Mouse (Mus musculus) ovary, postnatal 10 days (tissue): Measurements from ENCODE around the gene Rbm39.
"Not testable (repeated sequence)": the region's sequence is repeated elsewhere in the genome, so short reads cannot be mapped to it uniquely, and the experiment has no call there.

Experiments
- DNase-seq: peaks from one replicate; pipeline ENCODE4 v3.0.0; 2022; ENCODE audit warnings: low spot score

The Rbm39 gene

GRCm38 (mm10) chr2:156179796-156180093, 293 bp downstream of the Rbm39 start:
- DNase-seq = no peak

- DNase-seq = peak; percentile 70
Observed at GRCm38 (mm10) chr2:156179046-156179795, 817 bp downstream of the Rbm39 start.

GRCm38 (mm10) chr2:156177651-156178050, 2.4 kb downstream of the Rbm39 start:
- DNase-seq = no peak

GRCm38 (mm10) chr2:156177079-156177478, 3.0 kb downstream of the Rbm39 start:
- no peak for DNase-seq

- no peak for DNase-seq
Observed at GRCm38 (mm10) chr2:156166557-156166956, 13.5 kb downstream of the Rbm39 start.

- no peak for DNase-seq
Observed at GRCm38 (mm10) chr2:156165478-156165877, 14.6 kb downstream of the Rbm39 start.

GRCm38 (mm10) chr2:156151538-156151937, 28.5 kb downstream of the Rbm39 start:
- no peak for DNase-seq

- DNase-seq = no peak
Observed at GRCm38 (mm10) chr2:156147316-156147915, 32.6 kb downstream of the Rbm39 start.

- DNase-seq = no peak
Observed at GRCm38 (mm10) chr2:156146272-156146989, 33.6 kb downstream of the Rbm39 start.

- no peak for DNase-seq
Observed at GRCm38 (mm10) chr2:156145486-156146130, 34.4 kb downstream of the Rbm39 start.

- DNase-seq = peak; percentile 88
Observed at GRCm38 (mm10) chr2:156143953-156144724, 35.9 kb downstream of the Rbm39 start, which contains the start of the genes Romo1 and Nfs1. Gene Romo1, plus strand, starts transcription at chr2:156144039. Gene Nfs1, minus strand, starts transcription at chr2:156144186.

- no peak for DNase-seq
Observed at GRCm38 (mm10) chr2:156143367-156143766, 36.7 kb downstream of the Rbm39 start.

GRCm38 (mm10) chr2:156142820-156143219, 37.2 kb downstream of the Rbm39 start:
- DNase-seq = no peak

GRCm38 (mm10) chr2:156135695-156136094, 44.3 kb downstream of the Rbm39 start:
- no peak for DNase-seq

GRCm38 (mm10) chr2:156134161-156134560, 45.9 kb downstream of the Rbm39 start:
- no peak for DNase-seq

GRCm38 (mm10) chr2:156126992-156127391, 53.0 kb downstream of the Rbm39 start, which contains the start of gene Gm28036:
Gene Gm28036, minus strand, starts transcription at chr2:156127092.
- no peak for DNase-seq

- DNase-seq = no peak
Observed at GRCm38 (mm10) chr2:156123731-156124130, 56.3 kb downstream of the Rbm39 start.

GRCm38 (mm10) chr2:156119566-156119965, 60.5 kb downstream of the Rbm39 start:
- no peak for DNase-seq

GRCm38 (mm10) chr2:156112080-156112423, 68.0 kb downstream of the Rbm39 start:
- DNase-seq = not testable (repeated sequence)

- DNase-seq = peak; percentile 84
Observed at GRCm38 (mm10) chr2:156111358-156112079, 68.5 kb downstream of the Rbm39 start, which contains the start of the genes Cpne1 and Rbm12. Gene Cpne1, minus strand, starts transcription at chr2:156111965. Gene Rbm12, minus strand, starts transcription at chr2:156111978.
